Mouse (Mus musculus) olfactory bulb, adult 2 months (tissue): Measurements from ENCODE around the gene Zfp523. TPM values are rescaled to one million over a fixed set of nuclear protein-coding genes. Genes with fewer than 3 reads are reported as not detected.
A peak's percentile ranks its signal among the peaks of the same experiment; 100 is the strongest.

Source experiments
- H3K27ac ChIP-seq: fragments of 200-500 bp; 2 replicates; pipeline ENCODE4 v1.5.1; 2012; ENCODE audit warnings: low read depth, low read length; ENCODE audit not compliant: insufficient read depth
- H3K4me1 ChIP-seq: fragments of 200-500 bp; 2 replicates; pipeline ENCODE4 v1.6.1; 2012; ENCODE audit warnings: low read length; ENCODE audit not compliant: control insufficient read depth, insufficient read depth
- H3K4me3 ChIP-seq: fragments of 200-500 bp; 2 replicates; pipeline ENCODE4 v1.5.1; 2012; ENCODE audit warnings: mild to moderate bottlenecking, low read depth, low read length, moderate library complexity; ENCODE audit not compliant: insufficient read depth
- CTCF ChIP-seq: fragments of 200-500 bp; IDR thresholded peaks from 2 replicates; pipeline ENCODE4 v1.5.1; 2012; ENCODE audit warnings: low read depth, mild to moderate bottlenecking, low read length, moderate library complexity; ENCODE audit not compliant: insufficient read depth
- POLR2A ChIP-seq: fragments of 200-500 bp; IDR thresholded peaks from 2 replicates; pipeline ENCODE4 v1.6.1; 2012; ENCODE audit warnings: mild to moderate bottlenecking, low read depth, low read length, moderate library complexity; ENCODE audit not compliant: insufficient read depth
- WGBS: fragments of 180-500 bp; shearing (Covaris S2); methylation state at CpG from one replicate; pipeline ENCODE4 v1.1.7; 2018; 5-methylcytosine and 5-hydroxymethylcytosine counted together
- polyA plus RNA-seq: library from polyadenylated mRNA; stranded (reverse); fragments of >200 nt; gene quantifications from 2 replicates; pipeline ENCODE4 v1.2.4, GENCODE M21; 2012; ENCODE audit warnings: low replicate concordance; ENCODE audit not compliant: missing spikeins, insufficient read depth, insufficient read length

Zfp523 gene
- polyA plus RNA-seq, 1 experiment: not detected

DNA sequence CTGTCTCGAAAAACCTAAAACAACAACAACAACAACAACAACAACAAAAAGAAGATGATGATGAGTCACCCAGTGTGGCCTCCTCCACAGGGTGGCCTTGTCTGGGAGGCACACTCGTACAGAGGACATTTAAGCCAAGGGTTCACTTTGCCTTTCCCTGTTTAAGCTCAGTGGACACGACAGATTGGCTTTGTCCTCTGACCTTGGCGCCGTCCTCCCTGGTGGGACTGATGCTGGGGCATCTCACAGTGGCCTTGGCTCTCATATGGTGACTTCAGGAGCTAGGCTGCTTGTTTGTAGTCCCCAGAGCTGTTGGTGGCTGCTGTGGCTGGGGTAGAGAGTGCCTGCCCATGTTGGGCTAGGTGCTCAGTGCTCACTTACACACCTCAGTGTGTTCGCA is 67.3 kb downstream of the Zfp523 start:
- Histone ChIP-seq H3K27ac (peak overlapping the region; percentile 11; the same call in 1 of the 2 replicates), H3K4me3 (no peak overlapping the region), H3K4me1 (peaks cover 36% of the 10 kb centered on the region)
- TF ChIP-seq POLR2A (no peak), CTCF (no peak)
- WGBS: 71% methylated on average over 6 of the region's 6 CpGs

DNA sequence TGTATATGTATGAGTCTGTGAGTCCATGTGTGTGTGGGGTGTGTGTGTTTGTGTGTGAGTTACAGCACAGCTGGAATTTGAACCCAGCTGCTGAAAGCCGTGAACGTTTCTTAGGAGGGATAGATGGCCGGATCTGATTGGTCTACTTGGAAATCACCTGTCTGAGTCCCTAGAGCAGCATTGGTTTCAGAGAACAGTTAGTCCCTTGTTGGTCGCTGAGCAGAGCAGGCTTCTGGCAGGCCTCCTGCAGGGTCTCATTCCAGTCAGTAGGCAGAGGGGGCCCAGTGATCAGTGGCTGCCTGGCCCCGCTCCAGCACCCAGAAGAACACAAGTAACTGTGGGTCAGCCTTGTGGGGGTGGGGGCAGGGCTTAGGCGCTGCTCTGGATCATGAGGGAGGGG is 67.8 kb downstream of the Zfp523 start:
- H3K4me3 ChIP-seq: no peak overlapping the region
- peaks cover 34% of the 10 kb centered on the region for H3K4me1 ChIP-seq
- WGBS: 42% methylated on average over 6 of the region's 6 CpGs
- H3K27ac ChIP-seq: 0 out of 2 replicates have a peak overlapping the region, but pooled peaks have one; percentile 11
- TF ChIP-seq POLR2A (no peak), CTCF (no peak)

DNA sequence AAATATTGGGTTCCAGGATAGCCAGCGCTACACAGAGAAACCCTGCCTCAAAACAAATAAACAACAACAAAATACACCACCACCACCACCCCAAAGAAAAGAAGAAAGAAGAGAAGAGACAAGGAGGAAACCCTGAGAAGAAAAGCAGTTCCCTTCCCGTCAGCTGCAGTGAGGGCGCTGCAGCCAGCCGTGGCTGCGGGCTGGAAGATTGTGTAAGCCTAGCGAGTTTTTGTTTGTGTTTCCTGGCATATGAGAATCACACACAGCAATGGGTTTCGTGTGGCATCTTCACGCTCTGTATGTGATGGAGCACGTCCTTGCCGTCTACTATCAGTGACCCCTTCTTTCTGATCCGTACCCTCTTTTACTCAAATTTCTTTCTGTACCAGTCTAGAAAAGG is 69.7 kb downstream of the Zfp523 start:
- H3K27ac ChIP-seq: no peak overlapping the region
- 72% methylated on average over 11 of the region's 11 CpGs for WGBS

DNA sequence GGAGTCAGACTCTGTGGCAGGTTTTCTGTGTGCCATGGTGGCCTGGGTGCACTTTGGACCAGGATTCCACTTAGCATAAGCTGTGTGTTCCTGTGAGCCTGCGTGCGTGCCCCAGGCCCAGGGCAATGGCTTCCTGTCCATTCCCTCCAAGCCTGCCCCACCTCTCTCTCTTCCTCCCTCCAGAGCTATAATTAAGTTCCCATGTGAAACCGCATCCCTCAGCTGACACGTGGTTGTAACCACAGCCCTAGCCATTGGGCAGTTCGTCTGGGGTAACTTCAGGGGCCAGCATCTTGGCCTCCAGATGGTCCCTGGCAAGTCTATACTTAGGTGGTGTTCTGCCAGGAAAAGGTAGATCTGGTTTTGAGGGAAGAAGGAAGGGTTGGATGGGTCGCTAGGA is 70.7 kb downstream of the Zfp523 start:
- H3K27ac ChIP-seq: no peak overlapping the region
- TF ChIP-seq POLR2A: no peak
- no peak for TF ChIP-seq CTCF
- H3K4me1 ChIP-seq: peaks cover 43% of the 10 kb centered on the region
- no peak overlapping the region for H3K4me3 ChIP-seq
- WGBS: 66% methylated on average over 6 of the region's 6 CpGs

More for the DNA sequence above, 69.7 kb downstream of the Zfp523 start:
- Histone ChIP-seq H3K4me3 (no peak overlapping the region), H3K4me1 (peaks cover 35% of the 10 kb centered on the region)
- TF ChIP-seq POLR2A (no peak), CTCF (no peak)

DNA sequence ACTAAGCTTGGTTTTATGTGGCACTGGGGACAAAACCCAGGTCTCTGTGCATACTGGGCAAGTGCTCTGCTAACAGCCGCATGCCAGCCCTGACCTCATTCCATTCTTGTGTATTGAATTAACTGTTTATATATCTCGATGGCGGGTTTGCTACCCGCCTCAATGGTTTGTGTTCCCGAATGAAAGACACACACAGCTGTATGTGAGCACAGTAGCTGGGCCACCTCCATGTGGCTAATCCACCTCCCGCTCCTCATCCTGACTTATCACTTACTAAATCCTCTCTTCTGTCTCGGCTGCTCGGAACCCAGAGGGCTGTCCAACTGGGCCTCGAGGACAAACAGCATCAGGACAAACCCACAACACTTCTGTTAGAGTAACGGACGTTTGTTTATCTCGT is 72.1 kb downstream of the Zfp523 start:
- WGBS: 63% methylated on average over 12 of the region's 12 CpGs
- no peak overlapping the region for H3K27ac ChIP-seq
- H3K4me3 ChIP-seq: no peak overlapping the region
- TF ChIP-seq POLR2A (no peak), CTCF (no peak)
- H3K4me1 ChIP-seq: peaks cover 38% of the 10 kb centered on the region

DNA sequence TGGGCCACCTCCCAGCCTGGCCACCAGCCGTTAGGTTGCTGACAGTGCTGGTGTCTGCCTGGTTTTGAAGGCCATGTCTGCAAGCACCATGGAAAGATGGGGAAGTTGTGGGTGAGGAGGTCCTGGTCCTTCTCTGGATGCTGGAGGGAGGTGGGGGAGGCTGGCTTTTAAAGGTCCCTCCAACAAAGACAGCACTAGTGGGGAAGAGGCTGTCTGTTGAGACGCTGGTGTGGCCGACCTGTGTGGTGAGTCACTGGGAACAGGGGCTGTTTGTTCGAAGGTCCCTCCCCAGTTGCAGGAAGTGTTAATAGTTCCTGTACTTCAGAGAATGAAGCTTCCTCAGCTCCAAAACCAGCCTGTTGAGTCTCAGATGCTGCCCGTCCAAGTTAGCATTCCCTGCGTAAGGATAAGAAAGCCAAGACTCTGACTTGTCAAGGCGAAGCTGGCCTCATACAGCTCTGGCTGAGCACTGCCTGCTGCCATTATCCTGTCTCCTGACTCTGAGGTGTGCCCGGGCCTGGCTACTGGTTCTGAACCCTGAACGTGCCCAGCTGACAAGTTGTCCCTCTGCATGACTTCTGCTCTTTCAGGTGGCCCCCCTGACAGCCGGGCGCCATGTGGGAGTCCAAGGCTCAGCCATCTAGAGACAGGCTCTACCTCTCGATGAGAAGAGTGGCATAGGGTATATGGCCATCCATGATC is 74.8 kb downstream of the Zfp523 start:
- 85% methylated on average over 12 of the region's 12 CpGs for whole genome bisulfite sequencing
- TF ChIP-seq POLR2A: no peak
- no peak for TF ChIP-seq CTCF

DNA sequence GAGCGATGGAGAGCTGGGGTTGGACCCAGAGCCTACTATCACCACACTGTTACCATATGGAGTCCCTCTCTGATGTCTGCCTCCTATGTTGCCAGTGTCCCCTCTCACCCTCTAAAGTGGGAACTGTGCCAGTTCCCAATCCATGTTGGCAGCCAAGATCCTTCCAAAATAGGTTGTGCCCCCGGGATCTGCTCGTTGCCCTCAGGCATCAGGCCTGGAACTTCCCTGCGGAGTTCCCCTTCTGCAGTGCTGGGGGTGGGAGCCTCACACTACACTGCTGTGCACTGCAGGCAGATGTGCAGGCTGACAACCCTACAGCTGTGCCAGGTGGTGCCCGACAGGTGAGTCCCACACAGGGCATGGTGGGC is 75.3 kb downstream of the Zfp523 start:
- H3K27ac ChIP-seq: no peak overlapping the region
- peaks cover 41% of the 10 kb centered on the region for H3K4me1 ChIP-seq
- no peak for TF ChIP-seq CTCF
- 65% methylated on average over 5 of the region's 5 CpGs for WGBS
- no peak overlapping the region for H3K4me3 ChIP-seq

More for the DNA sequence above, 74.8 kb downstream of the Zfp523 start:
- H3K27ac ChIP-seq: no peak overlapping the region
- peaks cover 40% of the 10 kb centered on the region for H3K4me1 ChIP-seq
- H3K4me3 ChIP-seq: no peak overlapping the region

DNA sequence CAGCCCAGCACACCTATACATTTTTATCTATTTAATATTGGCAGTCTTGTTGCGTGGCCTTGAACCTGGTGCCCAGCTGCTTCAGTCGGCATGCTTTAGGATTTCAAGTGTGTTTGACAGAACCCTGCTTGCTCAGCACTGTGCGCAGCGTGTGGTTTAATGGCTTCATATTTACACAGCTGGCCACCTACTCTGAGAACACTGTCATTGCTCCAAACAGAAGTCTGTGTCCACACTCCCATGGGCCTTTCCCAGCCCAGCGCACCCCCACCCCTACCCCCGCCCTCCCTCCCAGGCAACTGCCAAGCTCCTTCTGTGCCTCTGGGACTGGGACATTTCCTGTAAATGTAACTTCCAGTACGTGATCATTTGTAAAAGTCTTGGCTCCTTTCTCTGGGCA is 76.3 kb downstream of the Zfp523 start:
- TF ChIP-seq CTCF (no peak), POLR2A (no peak)
- Histone ChIP-seq H3K27ac (no peak overlapping the region), H3K4me1 (peaks cover 40% of the 10 kb centered on the region), H3K4me3 (no peak overlapping the region)
- WGBS: 87% methylated on average over 7 of the region's 7 CpGs

DNA sequence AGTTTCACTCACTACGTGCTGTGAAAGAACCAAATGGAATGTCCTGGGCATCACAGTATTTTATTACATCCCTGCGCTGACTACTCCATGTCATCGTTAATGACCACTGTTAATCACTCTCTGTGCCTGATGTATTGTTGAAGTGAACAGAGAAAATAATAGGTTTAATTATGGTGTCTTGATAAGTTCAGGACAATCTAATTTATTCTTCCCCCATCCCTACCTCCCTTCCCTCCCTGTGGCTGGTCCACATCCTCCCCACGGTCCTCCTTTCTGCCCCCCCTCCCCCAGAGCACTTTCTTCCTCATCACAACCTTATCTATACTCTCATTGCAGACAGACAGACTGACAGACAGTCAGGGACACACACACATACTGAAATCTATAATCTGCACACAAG is 77.9 kb downstream of the Zfp523 start:
- H3K27ac ChIP-seq: no peak overlapping the region
- H3K4me3 ChIP-seq: no peak overlapping the region
- H3K4me1 ChIP-seq: peaks cover 44% of the 10 kb centered on the region
- 52% methylated on average over 4 of the region's 4 CpGs for WGBS
- no peak for TF ChIP-seq POLR2A
- no peak for TF ChIP-seq CTCF

Other genes with a start within 250 kb of the Zfp523 start
- not detected in 2 replicates for gene Tcp11, start 96.5 kb upstream of the Zfp523 start, polyA plus RNA-seq
- not detected in 2 replicates for gene Scube3, start 35.0 kb upstream of the Zfp523 start, polyA plus RNA-seq
- gene Def6, start 30.6 kb downstream of the Zfp523 start, polyA plus RNA-seq: not detected in 2 replicates
- gene Ppard, start 55.6 kb downstream of the Zfp523 start, polyA plus RNA-seq: not detected in 2 replicates
- gene Fance, start 136.4 kb downstream of the Zfp523 start, polyA plus RNA-seq: not detected in 2 replicates
- gene Rpl10a, start 151.3 kb downstream of the Zfp523 start, polyA plus RNA-seq: 1,471 TPM in 1 of 2 replicates, not detected in the other
- gene Tead3, start 173.7 kb downstream of the Zfp523 start, polyA plus RNA-seq: not detected in 2 replicates
- not detected in 2 replicates for gene Tulp1, start 188.1 kb downstream of the Zfp523 start, polyA plus RNA-seq